Mouse (Mus musculus): ENCODE data around the gene Gp1bb.

The Gp1bb gene

DNA sequence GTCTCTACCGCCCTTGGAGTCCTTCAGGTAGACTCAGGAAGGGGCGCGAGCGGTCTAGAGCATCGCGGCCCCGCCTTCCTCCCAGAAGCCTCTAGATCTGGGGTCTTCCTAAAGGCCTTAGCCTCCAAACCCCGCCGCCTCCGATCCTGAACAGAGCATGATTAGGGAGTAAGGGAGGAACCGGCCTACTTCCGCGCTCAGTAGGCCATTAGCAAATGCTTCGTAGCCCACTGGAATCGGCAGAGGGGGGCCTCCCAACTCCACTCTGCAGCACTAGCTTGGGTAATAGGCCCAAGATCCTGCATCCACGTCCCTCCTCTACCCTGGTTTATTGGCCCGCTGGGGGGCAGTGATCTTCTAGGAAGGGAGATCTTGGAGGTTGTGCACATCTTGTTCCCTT lies at the start of gene Gp1bb:
Gene Gp1bb (minus strand): TSS at position 385 of the 400 bp plus-strand sequence.
- peak; percentile 15 for DNase-seq

DNA sequence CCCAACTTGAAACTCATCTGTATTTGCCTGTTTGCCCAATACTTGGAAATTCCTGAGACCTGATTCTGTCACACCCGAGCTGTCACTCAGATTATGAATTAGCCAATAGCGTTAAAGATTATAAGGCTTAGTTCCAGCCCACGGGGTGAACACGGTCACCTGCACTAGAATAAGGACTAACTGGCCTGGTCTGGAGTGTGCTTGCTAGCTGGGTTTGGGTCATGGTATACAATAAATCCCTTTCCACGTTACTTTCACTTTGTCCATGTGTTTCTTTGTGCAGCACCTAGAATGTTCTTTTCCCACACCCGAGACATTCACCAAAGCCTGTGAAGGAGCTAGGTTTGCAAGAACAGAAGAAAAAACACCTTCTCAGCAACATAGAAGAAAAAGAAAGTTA lies 47.7 kb upstream of the Gp1bb start:
- no peak for DNase-seq

DNA sequence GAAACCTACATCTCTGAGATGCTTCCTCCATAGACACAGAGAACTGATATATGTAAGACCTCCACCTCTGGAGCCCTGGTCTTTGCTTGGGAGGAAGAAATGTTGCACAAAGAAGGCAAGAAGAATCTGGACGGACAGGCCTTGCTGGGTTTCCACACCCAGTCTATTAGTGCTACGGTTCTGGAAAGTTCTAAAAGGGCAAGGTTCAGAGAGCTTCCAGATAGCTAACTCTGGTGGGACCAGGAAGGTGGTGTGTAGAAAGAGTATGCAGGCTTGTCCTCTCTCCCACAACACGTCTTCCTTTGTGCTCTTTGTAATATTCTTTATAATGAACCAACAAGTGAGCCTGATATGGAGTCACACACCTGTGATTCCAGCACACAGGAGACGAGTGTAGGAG lies 36.4 kb upstream of the Gp1bb start:
- no peak for DNase-seq

DNA sequence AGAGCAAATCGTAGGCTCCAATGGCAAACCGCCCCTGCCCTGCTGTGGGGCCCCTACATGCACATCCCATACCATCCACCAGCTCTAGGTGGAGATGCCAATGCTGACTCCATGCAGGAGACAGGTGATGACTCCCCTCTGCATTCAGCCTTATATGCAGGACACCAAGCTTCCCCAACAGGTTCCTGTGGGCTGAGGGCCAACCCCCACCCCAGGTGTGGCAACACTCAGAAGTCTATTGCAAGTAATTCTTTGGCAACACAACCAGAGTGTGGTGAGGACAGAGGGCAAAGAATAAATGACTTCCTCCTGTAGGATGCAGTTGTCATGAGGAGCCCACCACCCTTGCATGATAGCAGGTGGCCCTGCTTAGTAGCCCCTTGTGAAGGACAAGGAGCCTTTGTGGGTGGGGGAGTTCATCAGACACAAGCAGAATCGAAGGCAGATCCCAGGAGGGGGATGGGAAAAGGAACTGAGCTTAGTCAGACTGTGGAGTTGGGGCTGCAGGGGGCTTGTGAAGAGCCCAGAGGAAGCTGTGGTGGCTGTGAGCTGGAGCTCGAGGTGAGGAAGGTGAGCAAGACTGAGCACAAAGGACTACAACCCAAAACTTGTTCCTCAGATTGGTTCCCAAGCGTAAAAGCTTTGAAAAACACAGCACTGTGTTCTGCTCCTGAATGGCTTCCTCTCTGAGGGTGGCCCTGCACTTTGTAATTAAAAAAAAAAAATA lies 33.3 kb upstream of the Gp1bb start:
- DNase-seq: no peak

DNA sequence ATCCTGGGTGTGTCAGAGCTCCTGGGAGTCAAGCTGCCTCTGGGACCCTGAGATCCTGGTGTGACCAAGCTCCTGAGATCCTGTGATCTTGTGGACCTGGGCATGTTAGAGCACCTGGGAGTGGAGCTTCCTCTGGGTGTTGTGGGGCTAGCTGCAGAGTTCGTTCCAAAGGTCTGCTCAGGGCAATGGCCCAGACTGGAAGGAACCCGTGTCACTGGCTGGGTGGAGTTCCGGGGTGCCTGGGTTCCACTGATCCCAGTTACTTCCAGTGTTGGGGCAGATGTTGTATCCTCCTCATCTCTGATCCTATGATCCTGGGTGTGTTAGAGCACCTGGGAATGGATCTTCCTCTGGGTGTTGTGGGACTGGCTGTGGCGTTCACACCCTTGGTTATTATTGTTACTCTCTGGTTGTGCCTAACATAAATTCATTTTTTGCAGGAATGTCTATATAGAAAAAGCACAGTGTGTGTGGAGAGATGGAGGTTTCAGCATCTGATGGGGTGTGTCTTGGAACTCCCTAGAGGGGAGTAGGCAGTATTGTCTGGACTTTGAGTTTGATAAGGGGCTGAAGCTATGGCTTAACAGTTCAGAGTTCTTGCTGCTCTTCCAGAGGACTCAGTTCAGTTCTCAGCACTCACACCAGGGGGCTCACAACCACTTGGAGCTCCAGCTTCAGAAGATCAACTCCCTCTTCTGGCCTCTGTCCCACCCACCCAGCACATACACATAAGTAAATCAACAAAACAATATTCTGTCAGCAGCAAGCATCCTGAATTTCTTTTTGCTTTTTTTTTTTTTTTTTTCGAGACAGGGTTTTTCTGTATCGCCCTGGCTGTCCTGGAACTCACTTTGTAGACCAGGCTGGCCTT lies 31.3 kb upstream of the Gp1bb start:
- no peak for DNase-seq

DNA sequence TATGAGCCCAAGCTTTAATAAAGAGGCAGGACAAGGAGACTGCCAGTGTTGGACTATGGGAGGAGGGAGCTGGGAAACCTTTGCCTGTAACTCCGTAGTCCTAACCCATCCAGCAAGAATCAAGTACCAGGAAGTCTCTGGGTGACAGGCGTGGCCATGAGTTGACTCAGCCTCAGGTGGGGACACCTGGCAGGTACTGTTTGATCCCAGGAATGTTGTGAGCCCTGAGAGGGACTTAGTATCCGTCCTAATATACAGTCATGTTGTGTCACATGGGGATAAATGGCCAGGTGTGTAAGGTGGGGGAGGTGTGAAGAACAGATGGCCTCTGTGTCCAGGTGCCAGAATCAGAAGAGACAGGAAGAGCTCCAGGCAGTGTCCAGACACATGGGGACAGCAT lies 26.9 kb upstream of the Gp1bb start:
- no peak for DNase-seq

DNA sequence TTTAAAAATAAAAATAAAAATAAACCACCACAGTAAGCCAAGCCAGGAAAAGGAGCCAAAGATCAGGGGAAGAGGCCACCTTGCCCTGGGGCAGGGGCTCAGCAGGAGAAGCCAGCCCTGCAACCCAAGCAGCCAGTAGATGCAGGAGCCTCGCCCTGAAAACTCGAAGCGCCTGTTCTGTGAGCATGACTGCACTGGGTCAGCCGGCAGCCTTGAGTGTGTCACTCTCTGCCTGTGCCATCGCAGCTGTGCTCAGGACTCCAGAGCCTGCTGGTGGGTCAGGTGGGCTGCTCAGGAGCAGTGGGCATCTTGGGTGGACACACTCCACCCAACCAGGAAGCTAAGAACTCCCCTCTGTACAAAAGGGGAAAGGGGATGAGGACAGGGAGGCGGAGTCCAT lies 23.1 kb upstream of the Gp1bb start:
- no peak for DNase-seq

DNA sequence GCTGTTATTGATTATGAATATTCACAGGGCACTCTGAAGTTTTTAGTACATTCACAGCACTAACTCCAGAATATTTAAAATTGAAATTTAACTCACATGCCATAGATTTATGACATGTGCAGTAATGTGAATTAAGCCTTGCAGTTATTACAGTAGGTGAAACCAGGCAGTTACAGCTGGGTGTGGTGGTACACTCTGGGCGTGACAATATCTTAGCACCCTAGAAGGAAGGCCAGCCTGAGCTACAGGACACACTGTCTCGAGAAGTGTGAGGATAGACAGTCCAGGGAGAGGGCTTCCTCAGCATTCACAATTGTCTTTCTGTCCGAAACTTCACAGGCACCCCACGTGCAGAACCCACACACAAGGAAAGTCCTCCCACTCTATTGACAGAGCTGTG lies 22.3 kb upstream of the Gp1bb start:
- no peak for DNase-seq

DNA sequence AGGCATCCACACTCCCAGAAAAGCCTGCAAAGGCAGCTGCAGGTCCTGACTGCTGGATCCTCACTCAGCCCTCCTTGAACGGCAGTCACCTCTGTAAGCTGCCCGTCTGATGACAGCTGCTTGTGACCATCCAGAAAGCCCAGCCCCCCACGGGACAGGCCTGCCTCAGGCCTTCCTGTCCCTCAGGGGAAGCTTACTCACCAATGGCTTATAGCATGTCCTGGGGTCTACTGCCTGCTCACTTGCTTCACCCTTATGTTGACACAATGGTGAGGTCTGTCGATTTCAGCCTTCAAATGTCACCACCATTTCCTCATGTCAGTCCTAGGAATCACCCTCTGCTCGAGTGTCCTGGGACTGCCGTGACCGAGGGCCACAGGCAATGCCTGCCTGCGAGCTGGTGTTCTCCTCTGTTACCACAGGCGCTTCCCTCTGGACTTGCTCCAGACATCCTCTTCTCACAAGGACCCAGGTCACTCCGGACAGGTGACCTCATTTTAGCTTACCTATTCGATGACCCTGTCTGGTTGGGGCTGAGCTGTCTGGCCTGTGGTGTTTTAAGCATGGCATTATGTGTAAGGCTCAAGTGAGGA lies 21.3 kb upstream of the Gp1bb start:
- no peak for DNase-seq

DNA sequence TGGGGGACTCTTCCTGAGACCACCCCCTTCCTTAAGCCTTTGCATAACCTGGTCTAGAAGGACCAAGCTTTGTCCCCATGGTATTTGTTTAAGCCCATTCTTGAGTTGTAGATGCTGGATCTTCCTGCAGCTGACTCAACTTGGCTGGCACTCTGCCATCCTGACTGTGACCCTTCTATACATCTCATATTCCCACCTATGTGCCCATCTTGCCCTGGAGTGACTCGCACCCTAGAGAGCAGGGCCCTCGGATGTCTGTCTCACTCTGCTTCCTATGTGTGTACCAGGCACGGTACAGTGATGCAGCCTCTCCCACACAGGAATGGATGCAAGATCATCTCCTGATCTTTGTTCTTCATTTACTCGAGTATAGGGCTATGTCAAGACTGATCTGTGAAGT lies 20.7 kb upstream of the Gp1bb start:
- DNase-seq: no peak

DNA sequence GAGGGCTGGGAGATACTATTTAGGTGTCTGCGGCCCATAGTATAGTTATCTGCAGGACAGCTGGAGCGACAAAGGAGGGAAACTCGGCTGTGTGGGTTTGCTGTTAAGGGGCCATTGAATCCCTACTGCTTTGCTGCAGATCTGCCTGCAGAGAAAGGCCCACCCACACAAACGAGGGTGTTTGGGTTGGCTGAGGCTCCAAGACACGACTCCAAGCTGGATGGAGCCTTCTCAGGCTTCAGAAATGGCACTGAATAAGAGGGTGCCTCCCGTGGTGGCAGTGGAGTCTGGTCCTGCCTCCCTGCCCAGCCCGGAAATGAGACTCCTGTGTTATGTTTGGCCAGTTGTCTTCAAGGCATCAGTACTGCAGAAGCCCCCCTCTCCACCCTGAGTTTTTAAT lies 20.1 kb upstream of the Gp1bb start:
- no peak for DNase-seq

DNA sequence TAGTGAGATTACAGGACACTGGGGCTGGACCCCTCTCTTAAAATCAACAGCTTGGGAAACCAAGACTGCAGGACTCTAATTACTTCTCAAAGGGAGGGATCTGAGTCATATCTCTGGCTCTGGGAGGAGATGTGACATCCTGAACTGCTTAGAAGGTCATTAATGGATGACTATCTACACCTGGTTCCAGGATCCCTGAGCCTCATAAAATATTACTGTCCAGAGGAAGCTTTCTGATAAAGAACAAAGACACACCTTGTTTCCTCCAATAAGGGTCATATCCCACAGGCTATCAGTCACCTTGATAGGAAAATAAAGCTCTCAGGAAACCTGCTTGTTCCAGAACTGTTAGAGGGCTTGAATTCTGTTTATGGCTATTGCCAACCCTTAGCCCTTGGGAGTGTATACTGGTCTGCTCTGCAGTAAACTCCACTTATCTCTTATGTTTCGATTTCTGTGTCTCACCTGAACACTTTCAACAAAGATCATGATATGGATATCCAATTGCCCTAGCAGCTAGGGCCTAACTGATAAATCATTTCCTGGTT lies 17.3 kb upstream of the Gp1bb start:
- no peak for DNase-seq

DNA sequence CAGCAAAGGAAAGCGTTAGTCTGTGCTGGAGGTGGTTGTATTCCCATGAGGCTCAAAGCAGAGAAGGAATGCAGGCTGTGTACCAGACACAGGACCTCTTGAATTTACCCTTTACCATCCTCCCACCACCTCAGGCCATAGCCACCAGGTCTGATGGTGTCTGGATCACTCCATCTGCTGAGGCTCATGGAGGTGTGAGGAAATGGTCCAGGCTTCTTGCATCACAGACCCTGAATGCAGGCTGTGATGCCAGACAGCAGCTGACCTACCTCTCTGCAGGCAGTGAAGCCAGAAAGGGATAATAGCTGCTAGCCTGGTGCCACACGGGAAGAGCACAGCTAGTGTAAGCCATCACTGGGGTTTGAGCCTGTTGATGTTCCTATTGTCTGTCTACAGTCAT lies 16.2 kb upstream of the Gp1bb start:
- no peak for DNase-seq

DNA sequence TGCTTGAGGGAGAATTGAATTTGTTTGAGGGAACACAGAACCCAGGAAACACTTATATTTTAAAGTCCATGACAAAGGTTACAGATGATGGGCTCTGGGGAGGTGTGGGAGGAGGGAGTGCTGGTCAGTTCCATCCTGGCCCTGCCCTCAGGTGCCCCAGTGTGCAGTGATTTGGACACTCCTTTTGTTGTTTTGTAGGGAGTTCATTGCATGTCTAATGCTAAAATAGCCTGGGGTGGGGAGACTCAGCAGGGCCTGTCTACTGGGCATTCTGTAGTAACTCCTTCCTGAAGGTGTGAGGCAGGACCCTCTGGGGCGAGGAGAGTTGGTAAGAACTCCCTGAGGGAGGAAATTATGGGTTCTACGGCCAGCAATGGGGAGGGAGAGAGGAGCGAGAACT lies 14.6 kb upstream of the Gp1bb start:
- DNase-seq: no peak

DNA sequence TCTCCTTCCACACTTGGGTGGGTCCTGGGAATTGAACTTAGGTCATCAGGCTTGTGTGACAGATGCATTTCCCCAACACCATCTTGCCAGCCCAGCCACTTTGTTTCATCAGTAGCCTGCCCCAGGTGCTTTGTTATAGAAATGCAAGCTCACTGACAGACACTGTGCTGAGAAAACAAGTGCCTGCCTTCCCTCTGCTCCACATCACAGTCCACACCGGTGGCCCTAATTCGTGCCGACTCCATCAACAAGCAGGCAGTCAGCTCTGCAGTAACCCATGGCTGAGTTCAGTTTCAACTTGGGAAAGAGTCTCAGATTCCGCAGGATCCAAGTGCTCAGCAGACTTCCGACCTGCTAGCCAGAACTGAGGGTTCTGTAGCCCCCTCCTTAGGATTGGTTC lies 14.2 kb upstream of the Gp1bb start:
- DNase-seq: no peak

DNA sequence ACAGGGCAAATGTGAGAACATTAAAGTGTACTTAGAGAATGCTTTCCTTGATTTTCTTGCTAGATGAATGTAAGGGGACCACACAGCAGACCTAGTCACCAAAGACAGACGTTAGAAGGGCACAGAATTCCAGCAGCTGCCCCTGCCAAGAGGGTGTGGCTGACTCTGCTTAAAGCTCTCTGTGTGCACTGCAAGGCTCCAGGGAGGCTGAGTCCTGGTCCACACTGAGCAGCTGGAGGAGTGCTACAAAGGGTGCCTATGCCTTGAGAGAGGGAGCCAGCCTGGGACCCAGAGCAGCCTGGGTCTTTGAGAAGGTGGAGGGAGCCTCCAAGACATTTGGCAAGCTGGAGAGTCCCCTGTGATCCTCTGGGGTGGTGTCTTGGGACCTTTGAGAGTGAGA lies 11.1 kb upstream of the Gp1bb start:
- DNase-seq: no peak

DNA sequence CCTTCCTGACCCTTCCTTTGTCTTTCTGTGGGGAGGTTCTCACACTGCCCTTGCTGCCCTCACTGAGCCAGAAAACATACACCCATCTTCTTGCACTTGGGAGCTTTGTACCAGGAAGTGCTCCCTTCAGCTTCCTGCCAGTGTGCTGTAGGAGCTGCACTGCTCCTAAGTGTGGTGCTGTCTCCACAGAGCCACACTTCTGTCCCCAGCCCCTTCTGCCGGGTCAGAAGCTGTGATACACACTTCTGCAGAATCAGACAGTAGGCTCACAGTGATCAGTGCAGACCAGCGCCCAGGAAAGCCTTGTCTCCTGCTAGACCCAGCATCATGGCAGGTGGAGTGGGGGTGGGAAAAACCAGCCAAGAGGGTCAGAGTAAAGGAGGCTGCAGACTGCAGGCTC lies 10.6 kb upstream of the Gp1bb start:
- no peak for DNase-seq

DNA sequence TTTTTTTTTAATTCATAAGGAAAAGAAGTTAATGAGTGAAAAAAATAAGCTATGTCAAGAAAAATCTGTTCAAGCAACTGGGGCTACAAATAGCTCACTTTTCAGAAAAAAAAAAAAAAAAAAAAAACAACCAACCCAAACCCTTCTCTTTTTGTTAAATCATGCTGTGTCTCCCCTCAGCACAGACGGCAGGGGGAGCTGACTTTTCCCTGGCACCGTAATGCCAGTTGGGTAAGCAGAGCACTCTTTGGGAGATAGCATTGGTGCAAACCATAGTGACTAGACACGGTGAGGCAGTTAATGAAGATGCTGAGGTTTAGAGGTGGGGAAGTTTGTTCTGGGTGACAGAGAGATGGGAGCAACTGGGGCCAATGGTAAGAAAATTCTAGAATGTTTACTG lies 9.9 kb upstream of the Gp1bb start:
- peak; percentile 35 for DNase-seq

DNA sequence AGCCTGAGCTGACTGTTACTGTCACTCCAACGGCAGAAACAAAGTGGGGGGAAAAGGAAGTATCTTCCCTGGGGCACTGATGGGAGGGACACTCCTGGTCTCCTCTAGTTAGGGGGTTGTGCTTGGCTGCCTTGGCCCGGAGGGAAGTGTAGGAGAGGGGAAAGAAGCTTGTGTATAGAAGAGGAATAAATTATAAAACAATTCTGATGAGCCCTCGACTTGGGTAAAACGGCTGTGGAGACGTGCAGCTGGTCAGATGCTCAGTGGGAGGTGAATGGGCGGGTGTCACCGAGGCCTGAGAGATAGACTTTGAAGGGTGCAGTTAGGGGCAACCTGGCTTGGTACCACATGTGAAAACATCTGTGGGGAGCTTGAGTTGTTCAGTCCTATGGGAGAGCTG lies 8.9 kb upstream of the Gp1bb start:
- no peak for DNase-seq

DNA sequence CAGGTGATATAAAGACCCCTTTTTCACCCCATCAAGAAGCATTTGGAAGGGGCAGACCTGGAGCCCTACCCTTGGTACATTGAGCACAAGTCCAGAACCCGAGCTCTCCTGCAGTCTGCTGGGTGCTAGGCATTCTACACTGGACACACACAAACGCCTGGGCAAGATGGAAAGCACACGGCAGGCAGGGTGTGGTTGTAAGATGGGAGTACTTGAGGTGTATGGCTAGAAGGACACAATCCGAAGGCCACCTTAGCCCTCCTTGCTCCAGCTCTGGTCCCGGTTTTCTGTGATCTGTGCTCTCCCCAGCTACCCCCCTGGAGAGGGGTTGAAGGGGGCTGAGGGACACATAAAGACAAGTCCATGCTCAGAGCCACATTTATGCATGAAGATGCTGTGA lies 8.1 kb upstream of the Gp1bb start:
- DNase-seq: no peak

DNA sequence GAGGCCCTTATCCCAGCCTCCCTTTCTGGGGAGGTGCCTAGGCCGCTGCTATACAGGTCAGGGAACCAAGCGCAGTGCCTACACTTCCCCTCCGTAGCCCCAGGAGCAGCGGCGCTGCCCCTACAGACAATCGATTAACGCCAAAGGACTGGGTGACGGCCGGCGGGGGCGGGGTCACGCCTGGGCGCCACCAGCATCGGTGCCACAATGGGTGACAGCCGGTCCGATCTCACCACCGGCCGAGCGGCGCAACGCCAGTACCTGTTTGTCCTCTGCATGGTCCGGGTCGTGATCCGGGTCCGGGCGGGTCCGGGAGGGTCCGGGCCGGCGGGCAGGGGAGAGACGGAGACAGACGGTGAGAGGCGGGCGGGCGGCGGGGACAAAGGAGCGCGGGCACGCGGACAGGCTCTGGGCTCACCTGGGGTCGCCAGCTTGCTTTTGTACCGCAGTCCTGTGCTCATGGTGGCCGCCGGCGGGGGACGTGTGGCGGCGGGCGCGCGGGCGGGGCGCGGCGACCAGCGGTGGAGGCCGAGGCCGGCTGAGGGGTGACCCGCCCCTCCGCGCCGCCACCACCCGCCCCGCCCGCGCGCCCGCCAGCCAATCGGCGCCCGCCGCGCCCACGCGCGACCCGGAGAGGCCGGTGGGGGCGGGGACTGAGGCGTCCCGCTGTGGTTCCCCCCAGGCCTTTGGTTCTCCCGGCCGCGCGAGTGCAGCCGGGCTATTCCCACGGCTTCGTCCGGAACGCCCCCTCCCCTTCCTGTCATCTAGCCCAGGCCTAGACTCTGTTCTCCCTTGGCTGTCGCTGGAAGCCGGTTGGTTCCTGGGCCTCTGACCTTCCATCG lies 7.4 kb upstream of the Gp1bb start, which contains the start of gene Sept5:
Gene Sept5 (minus strand): TSS at position 565 of the 842 bp plus-strand sequence.
- DNase-seq: peak; percentile 83

DNA sequence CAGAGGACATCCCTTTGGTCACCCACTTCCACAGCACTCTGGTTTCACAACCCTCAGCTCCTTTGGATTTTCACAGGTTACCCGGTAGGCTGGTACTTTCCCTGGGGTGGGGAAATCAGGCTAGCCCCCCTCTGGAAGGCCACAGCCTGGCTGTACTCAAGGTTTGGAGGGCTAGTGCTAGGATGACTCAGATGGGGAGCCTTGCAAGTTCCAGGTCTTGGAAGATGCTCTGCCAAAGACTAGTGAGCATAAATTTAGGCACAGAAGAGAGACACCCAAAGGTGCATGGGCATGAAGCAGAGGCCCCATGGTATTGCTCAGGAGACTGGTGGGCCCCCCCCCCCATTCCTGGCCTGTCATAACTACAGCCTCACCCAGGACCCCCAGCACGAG lies 6.7 kb upstream of the Gp1bb start:
- DNase-seq: no peak

Measured in right cerebral cortex, postnatal 4 days (tissue).